Mouse (Mus musculus) ES-E14 (cell line): ENCODE data around the gene Spata31d1c.

ENCODE experiments used
- MAFK ChIP-seq: IDR thresholded peaks from 2 replicates; pipeline ENCODE4 v1.6.1; 2014; ENCODE audit warnings: mild to moderate bottlenecking, low read depth, low read length, inconsistent platforms; ENCODE audit not compliant: insufficient read depth
- ZNF384 ChIP-seq: IDR thresholded peaks from 2 replicates; pipeline ENCODE4 v1.6.1; 2012; ENCODE audit warnings: low read depth, low read length, inconsistent platforms

DNA sequence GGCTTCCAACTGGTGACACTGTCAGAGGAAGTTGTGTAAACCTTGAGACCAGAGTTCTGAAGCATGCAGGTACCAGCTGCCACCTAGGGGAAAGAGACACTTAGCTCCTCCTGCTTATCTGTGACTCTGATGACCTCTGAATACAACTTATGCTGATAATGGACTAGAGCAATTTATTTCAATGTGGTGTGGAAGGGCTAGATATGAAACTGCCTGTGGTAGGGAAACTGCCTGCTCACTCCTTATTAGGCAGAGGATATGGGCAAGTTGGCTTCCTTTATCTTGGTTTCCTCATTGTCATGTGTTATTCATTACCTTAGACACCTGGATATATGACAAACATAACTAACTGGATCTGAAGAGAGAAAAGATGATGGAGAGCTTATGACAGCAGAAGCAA is 44.0 kb upstream of the Spata31d1c start:
- TF ChIP-seq MAFK (no peak), ZNF384 (no peak)
